Mouse (Mus musculus) heart, adult 10 weeks (tissue): Measurements from ENCODE around the gene Eif3k. TPM values are rescaled to one million over a fixed set of nuclear protein-coding genes. Genes with fewer than 3 reads are reported as not detected.

Experiments
- polyA plus RNA-seq: library from polyadenylated mRNA; stranded (reverse); fragments of 350-450 nt; fragmentation: Illumina TruSeq; extraction: RNeasy Lipid Tissue Mini Kit (QIAGEN cat#74804); gene quantifications from one replicate; pipeline ENCODE4 v1.2.3, GENCODE M21; 2014; ENCODE audit warnings: low read depth, low replicate concordance

The Eif3k gene
- 233 TPM for polyA plus RNA-seq

GRCm38 (mm10) chr7:28981651-28982273, at the start of gene Eif3k, which contains the start of gene Map4k1:
Gene Eif3k (minus strand): TSS chr7:28981864.
Gene Map4k1 (plus strand): TSS chr7:28982050.

GRCm38 (mm10) chr7:28961927-28962670, 19.6 kb downstream of the Eif3k start, which contains the start of gene Actn4:
Gene Actn4 (minus strand): TSS chr7:28962340.

Other genes with a start within 250 kb of the Eif3k start
- 85.7 TPM for gene Mrps12, start 240.0 kb downstream of the Eif3k start, polyA plus RNA-seq
- 13.4 TPM for gene Sars2, start 239.9 kb downstream of the Eif3k start, polyA plus RNA-seq
- not detected for gene Ccer2, start 225.7 kb downstream of the Eif3k start, polyA plus RNA-seq
- gene Sirt2, start 215.1 kb downstream of the Eif3k start, polyA plus RNA-seq = 109 TPM
- gene Nfkbib, start 214.4 kb downstream of the Eif3k start, polyA plus RNA-seq = 32.4 TPM
- gene Rinl, start 192.9 kb downstream of the Eif3k start, polyA plus RNA-seq = 2.2 TPM
- gene Hnrnpl, start 173.3 kb downstream of the Eif3k start, polyA plus RNA-seq = 198 TPM
- gene Ech1, start 156.6 kb downstream of the Eif3k start, polyA plus RNA-seq = 2,567 TPM
- gene Lgals4, start 148.0 kb downstream of the Eif3k start, polyA plus RNA-seq = 109 TPM
- 1.3 TPM for gene Lgals7, start 118.0 kb downstream of the Eif3k start, polyA plus RNA-seq
- 1.0 TPM for gene Capn12, start 100.4 kb downstream of the Eif3k start, polyA plus RNA-seq
- gene Actn4, start 19.5 kb downstream of the Eif3k start, polyA plus RNA-seq = 91.4 TPM
- 2.0 TPM for gene Map4k1, start 186 bp upstream of the Eif3k start, polyA plus RNA-seq
- gene Ryr1, start 143.3 kb upstream of the Eif3k start, polyA plus RNA-seq = 0.05 TPM
- gene Rasgrp4, start 153.0 kb upstream of the Eif3k start, polyA plus RNA-seq = 1.8 TPM
- gene Fam98c, start 174.4 kb upstream of the Eif3k start, polyA plus RNA-seq = 18.9 TPM
- gene Ggn, start 188.3 kb upstream of the Eif3k start, polyA plus RNA-seq = not detected
- 1.6 TPM for gene Spred3, start 188.5 kb upstream of the Eif3k start, polyA plus RNA-seq
- 131 TPM for gene Psmd8, start 198.8 kb upstream of the Eif3k start, polyA plus RNA-seq
- 0.50 TPM for gene Catsperg1, start 232.2 kb upstream of the Eif3k start, polyA plus RNA-seq